Mouse (Mus musculus) adrenal gland, postnatal 25 days (tissue): ENCODE measurements around the gene Wdr63. TPM values are rescaled to one million over a fixed set of nuclear protein-coding genes. Genes with fewer than 3 reads are reported as not detected.

Source experiments
- DNase-seq: peaks from one replicate; pipeline ENCODE4 v3.0.0; 2021; ENCODE audit warnings: mixed read lengths
- total RNA-seq: library from RNA; stranded (reverse); gene quantifications from 2 replicates; pipeline ENCODE4 v1.2.3, GENCODE M21; 2021

Wdr63 gene
- total RNA-seq, 1 experiment from 2014 or later: not detected

- no peak for DNase-seq
Measured at GRCm38 (mm10) chr3:146053082-146053814, 54.7 kb downstream of the Wdr63 start.

DNA sequence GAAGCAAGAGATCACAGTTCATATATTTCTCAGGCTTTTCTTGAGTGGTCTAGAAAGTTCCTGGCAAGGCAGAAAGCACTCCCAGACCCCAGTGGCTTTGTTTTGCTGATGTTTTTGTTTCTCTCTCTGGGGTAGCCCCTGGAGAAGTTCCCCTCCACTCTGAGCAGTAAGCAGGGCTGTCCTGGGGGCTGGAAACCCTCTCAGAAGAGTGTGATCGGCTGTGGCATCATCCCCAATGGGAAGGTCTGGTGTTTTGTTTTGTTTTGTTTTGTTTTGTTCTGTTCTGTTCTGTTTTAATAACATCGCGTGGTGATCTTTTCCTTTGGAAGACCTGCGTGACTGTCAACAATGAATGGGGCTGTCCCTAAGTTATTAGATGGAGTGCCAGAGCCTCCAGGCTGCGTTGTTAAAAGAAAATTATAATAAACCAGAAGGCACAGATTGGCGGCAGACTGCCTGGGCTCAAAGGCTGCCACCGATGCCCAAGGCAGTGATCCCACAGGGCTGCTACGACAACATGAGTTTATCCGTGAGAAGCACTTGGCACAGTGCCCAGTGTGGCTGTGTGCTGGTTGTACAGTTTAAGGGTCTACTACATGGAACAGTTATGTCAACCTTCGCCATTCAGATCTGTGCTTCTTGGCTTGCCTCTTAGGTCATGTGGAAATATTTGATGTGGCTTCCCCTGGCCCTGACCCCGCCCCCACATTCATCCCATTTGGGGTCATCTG is 56.5 kb downstream of the Wdr63 start:
- DNase-seq: peak; percentile 39

GRCm38 (mm10) chr3:146049951-146050350 is 58.0 kb downstream of the Wdr63 start:
- no peak for DNase-seq

GRCm38 (mm10) chr3:146047704-146048207 is 60.2 kb downstream of the Wdr63 start:
- DNase-seq: no peak

GRCm38 (mm10) chr3:146046076-146046475 is 61.9 kb downstream of the Wdr63 start:
- DNase-seq: no peak

GRCm38 (mm10) chr3:146044977-146045376 is 63.0 kb downstream of the Wdr63 start:
- no peak for DNase-seq

DNA sequence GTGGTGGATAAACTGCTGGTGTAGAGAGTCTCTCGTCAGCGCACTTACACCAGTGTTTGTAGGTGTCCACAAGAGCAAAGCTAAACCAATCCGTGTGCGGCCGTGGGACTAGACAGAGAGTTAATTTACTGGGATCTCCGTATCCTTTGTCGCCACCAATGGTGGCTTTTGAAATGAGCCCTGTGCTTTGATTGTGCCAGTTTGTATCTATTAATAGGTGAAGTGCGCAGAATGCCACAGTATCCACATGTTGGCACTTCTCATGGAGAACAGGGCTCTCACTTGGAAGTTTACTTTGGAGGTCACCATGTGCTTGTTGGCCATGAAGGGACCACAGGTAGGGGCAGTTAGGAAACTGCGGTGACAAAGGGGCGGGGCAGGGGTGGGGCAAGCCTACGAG is 66.5 kb downstream of the Wdr63 start:
- DNase-seq: no peak

GRCm38 (mm10) chr3:146039132-146039903 is 68.6 kb downstream of the Wdr63 start:
- DNase-seq: no peak

- DNase-seq: no peak
Measured at GRCm38 (mm10) chr3:146037906-146038305, 70.0 kb downstream of the Wdr63 start.

GRCm38 (mm10) chr3:146032976-146033375 is 75.0 kb downstream of the Wdr63 start:
- no peak for DNase-seq

DNA sequence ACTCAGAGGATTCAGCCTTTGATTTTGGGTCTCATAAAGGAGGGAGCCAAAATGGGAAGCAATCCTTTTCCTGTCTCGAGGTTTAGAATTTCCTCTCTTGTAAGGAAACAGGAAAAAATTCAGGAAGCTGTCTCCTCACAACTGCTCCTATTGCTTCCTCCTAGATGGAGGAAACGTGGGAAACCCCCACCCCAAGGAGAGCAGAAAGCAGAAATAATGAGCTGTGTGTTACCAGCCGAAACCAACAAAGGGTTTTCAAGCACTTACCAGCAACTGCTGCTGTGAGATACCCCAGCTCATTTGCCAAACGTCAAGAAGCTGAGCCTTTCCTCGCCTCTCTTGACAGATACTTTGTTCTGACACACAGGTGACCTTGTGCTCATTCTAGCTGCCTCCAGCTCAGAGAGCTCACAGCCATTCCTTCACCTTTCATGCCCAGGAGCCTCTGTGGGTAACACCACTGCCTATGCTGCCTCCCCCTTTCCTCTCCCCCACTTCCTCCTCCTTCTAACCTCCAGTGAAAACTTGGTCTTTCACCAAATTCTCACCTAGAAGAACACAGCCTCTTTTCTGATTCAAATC is 77.6 kb downstream of the Wdr63 start:
- no peak for DNase-seq

- DNase-seq: no peak
Measured at GRCm38 (mm10) chr3:146029234-146029633, 78.7 kb downstream of the Wdr63 start.

DNA sequence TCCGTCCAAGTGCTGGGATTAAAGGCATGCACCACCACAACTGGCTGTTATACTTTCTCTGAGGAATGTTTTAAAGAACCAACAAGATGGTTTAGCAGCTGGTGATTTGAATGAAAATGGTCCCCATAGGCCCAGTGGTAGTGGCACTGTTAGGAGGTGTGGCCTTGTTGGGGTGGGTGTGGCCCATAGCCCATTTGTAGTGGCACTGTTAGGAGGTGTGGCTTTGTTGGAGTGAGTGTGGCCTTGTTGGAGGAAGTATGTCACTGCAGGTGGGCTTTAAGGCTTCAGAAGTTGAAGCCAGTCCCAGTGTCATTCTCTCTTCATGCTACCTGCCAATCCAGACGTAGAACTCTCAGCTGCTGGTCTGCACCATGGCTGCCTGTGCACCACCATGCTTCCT is 79.5 kb downstream of the Wdr63 start:
- DNase-seq: no peak

- DNase-seq: no peak
Measured at GRCm38 (mm10) chr3:146027116-146027515, 80.8 kb downstream of the Wdr63 start.

- DNase-seq: no peak
Measured at GRCm38 (mm10) chr3:146025499-146025898, 82.4 kb downstream of the Wdr63 start.

DNA sequence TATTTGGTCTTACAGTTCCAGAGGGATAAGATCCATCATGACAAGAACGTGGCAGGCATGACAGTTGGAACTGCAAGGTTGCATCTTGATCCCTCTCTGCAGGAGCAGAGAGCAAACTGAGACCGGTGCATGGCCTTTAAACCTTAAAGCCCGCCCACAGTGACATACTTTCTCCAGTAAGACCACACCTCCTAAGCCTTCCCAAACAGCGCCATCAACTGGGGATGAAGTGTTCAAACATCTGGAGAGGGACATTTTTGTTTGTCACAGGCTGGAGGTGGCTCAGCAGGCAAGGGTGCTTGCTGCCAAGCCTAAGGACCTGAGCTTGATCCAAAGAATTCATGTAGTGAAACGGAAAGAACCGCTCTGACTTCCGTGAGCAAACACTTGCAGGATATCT is 83.2 kb downstream of the Wdr63 start:
- DNase-seq: no peak

DNA sequence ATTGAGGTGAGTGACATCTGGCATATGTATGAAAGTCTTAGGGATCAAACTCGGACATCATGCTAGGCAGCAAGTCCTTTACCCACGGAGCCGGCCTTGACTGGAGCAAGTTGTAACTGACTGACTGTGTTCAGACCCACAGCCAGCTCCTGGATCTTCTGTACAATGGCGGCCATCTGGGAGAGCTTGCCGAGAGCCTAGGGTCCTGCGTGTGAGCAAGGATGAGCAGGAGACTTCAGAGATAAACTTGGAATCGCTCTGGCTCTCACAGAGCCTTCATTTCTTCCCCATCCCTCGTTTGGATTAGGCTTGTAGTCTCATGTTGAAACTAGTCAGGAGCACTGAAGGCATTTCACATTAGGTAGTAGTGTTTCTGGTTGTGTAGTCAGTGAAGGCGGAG is 85.7 kb downstream of the Wdr63 start:
- DNase-seq: no peak

GRCm38 (mm10) chr3:146017521-146017920 is 90.4 kb downstream of the Wdr63 start:
- DNase-seq: no peak

GRCm38 (mm10) chr3:146016979-146017378 is 91.0 kb downstream of the Wdr63 start:
- no peak for DNase-seq

- DNase-seq: no peak
Measured at GRCm38 (mm10) chr3:146014321-146014720, 93.6 kb downstream of the Wdr63 start.

GRCm38 (mm10) chr3:146013490-146013889 is 94.4 kb downstream of the Wdr63 start:
- no peak for DNase-seq

- no peak for DNase-seq
Measured at GRCm38 (mm10) chr3:146011544-146012218, 96.2 kb downstream of the Wdr63 start.
